Mouse (Mus musculus) thymus, adult 2 months (tissue): ENCODE results near the gene Spty2d1.

Experiments used
- CTCF ChIP-seq: fragments of 200-500 bp; IDR thresholded peaks from 2 replicates; pipeline ENCODE4 v1.5.1; 2012; ENCODE audit warnings: mild to moderate bottlenecking, control low read depth, low read length, moderate library complexity, borderline replicate concordance; ENCODE audit not compliant: control insufficient read depth, poor library complexity, insufficient read depth; ENCODE audit errors: extremely low read depth
- POLR2A ChIP-seq: fragments of 200-500 bp; IDR thresholded peaks from 2 replicates; pipeline ENCODE4 v1.6.1; 2012; ENCODE audit warnings: mild to moderate bottlenecking, low read length, control low read depth, moderate library complexity; ENCODE audit not compliant: control insufficient read depth, poor library complexity, insufficient read depth; ENCODE audit errors: extremely low read depth

GRCm38 (mm10) chr7:46986646-46987045, 21.6 kb downstream of the Spty2d1 start:
- no peak for TF ChIP-seq POLR2A
- TF ChIP-seq CTCF = no peak
